15 mouse cellular contexts compared by ENCODE assay signal in genomic region chr3:41093210-41093609, GRCm38 (mm10).
"Had no signal": no experiment of that assay in that cellular context is flagged by ENCODE, and none has a peak within 500 bp of the region (broad histone marks: within the 10 kb centered on the region; RNA-seq: fewer than 3 reads in every experiment).

No protein-coding gene starts in this region.

- H3K9ac ChIP-seq: neural tube, embryonic 15.5 days; stomach, embryonic 15.5 days had no signal

- H3K4me1 ChIP-seq: neural tube, embryonic 15.5 days; stomach, embryonic 15.5 days had no signal

- H3K4me2 ChIP-seq: neural tube, embryonic 15.5 days; stomach, embryonic 15.5 days had no signal

- H3K4me3 ChIP-seq: neural tube, embryonic 15.5 days; stomach, embryonic 15.5 days had no signal

- H3K36me3 ChIP-seq: neural tube, embryonic 15.5 days; stomach, embryonic 15.5 days had no signal

- H3K27me3 ChIP-seq: neural tube, embryonic 15.5 days; stomach, embryonic 15.5 days had no signal

- H3K9me3 ChIP-seq: neural tube, embryonic 15.5 days; stomach, embryonic 15.5 days had no signal

- H3K27ac ChIP-seq: neural tube, embryonic 15.5 days; stomach, embryonic 15.5 days; stomach, postnatal 0 days had no signal

- DNase-seq: retina, postnatal 1 day; right cerebral cortex, adult 18-20 months; right cerebral cortex, postnatal 14 days; right cerebral cortex, postnatal 25 days; right cerebral cortex, postnatal 4 days; spleen, adult 18-20 months; thymus, adult 18-20 months; thymus, adult 2 months; thymus, postnatal 14 days; thymus, postnatal 25 days; thymus, postnatal 36 days; thymus, postnatal 4 days had no signal
